ENCODE assay signal across 8 mouse cellular contexts in genomic region chr17:26415355-26415865, GRCm38 (mm10). TPM values are rescaled to one million over a fixed set of nuclear protein-coding genes. Genes with fewer than 3 reads are reported as not detected.
DNase-seq lines count a peak whose midpoint lies in the region; ATAC-seq and TF ChIP-seq lines count a peak whose summit lies in the region.

No protein-coding gene starts in this region.

- peak overlapping the region; percentile 81 for H3K27ac ChIP-seq in forebrain, embryonic 10.5 days
- H3K27ac ChIP-seq in kidney, postnatal 0 days, result peak overlapping the region; percentile 58

- peaks cover 24% of the 10 kb centered on the region for H3K4me1 ChIP-seq in forebrain, embryonic 10.5 days
- H3K4me1 ChIP-seq in kidney, postnatal 0 days (replicated peaks; ENCODE audit: insufficient read depth, low read length), result peaks cover 30% of the 10 kb centered on the region

- DNase-seq in kidney, adult 11 months, result peak; percentile 28
- DNase-seq in kidney, adult 9 months, result no peak
- DNase-seq in MN1 (ENCODE audit: low spot score), result peak; percentile 35
- no peak for DNase-seq in forebrain, embryonic 10.5 days (ENCODE audit: extremely low spot score, low spot score)
- DNase-seq in kidney, postnatal 0 days (ENCODE audit: low spot score), result no peak
- DNase-seq in gastrocnemius, postnatal 25 days, result no peak
- DNase-seq in thymus, postnatal 36 days, result no peak

- ATAC-seq in kidney, postnatal 0 days (replicated peaks; ENCODE audit: low FRiP score, low read depth), result no peak

- no peak for TF ChIP-seq POLR2A in myocyte (IDR thresholded peaks at IDR 0.05; ENCODE audit: insufficient read length, low read depth)

- H3K4me2 ChIP-seq in kidney, postnatal 0 days (ENCODE audit: low read length), result peak overlapping the region; percentile 93
- H3K4me2 ChIP-seq in myocyte (ENCODE audit: low read depth), result peak overlapping the region; percentile 61

- no peaks in the 10 kb centered on the region for H3K79me2 ChIP-seq in myocyte (ENCODE audit: control insufficient read depth, insufficient read depth)

- H3ac ChIP-seq in myocyte (ENCODE audit: control insufficient read depth, insufficient read length), result no peak overlapping the region

- peak overlapping the region; percentile 80 for H3K4me3 ChIP-seq in forebrain, embryonic 10.5 days
- peak overlapping the region; percentile 78 for H3K4me3 ChIP-seq in kidney, postnatal 0 days (replicated peaks; ENCODE audit: low read depth, low read length)
- H3K4me3 ChIP-seq in myocyte, result no peak overlapping the region

- no peak for TF ChIP-seq CTCF in kidney, postnatal 0 days (IDR thresholded peaks at IDR 0.05; ENCODE audit: low read depth)

- peaks cover 85% of the 10 kb centered on the region for H3K27me3 ChIP-seq in forebrain, embryonic 10.5 days (ENCODE audit: poor library complexity, severe bottlenecking)
- no peaks in the 10 kb centered on the region for H3K27me3 ChIP-seq in kidney, postnatal 0 days (ENCODE audit: insufficient read depth, low read length)
- peaks cover 89% of the 10 kb centered on the region for H3K27me3 ChIP-seq in myocyte (ENCODE audit: control insufficient read depth, insufficient read depth, insufficient read length)

- H3K36me3 ChIP-seq in forebrain, embryonic 10.5 days (replicated peaks), result no peaks in the 10 kb centered on the region
- H3K36me3 ChIP-seq in kidney, postnatal 0 days (ENCODE audit: insufficient read depth, low read length), result no peaks in the 10 kb centered on the region
- H3K36me3 ChIP-seq in myocyte (ENCODE audit: control insufficient read depth, insufficient read depth), result no peaks in the 10 kb centered on the region

- H3K9me3 ChIP-seq in forebrain, embryonic 10.5 days, result no peaks in the 10 kb centered on the region
- H3K9me3 ChIP-seq in kidney, postnatal 0 days (replicated peaks; ENCODE audit: low read length), result no peaks in the 10 kb centered on the region

- 2% methylated on average over 27 of the region's 27 CpGs for WGBS in forebrain, embryonic 10.5 days
- 2% methylated on average over 27 of the region's 27 CpGs for WGBS in kidney, postnatal 0 days

- H3K9ac ChIP-seq in kidney, postnatal 0 days (ENCODE audit: low read depth, low read length), result peak overlapping the region; percentile 80

TF ChIP-seq in myocyte, 11 proteins besides CTCF, POLR2A, EP300 and RAD21:
- no peak for TF ChIP-seq REST (IDR thresholded peaks at IDR 0.05; ENCODE audit: insufficient read depth, insufficient read length)
- TF ChIP-seq MAX (IDR thresholded peaks at IDR 0.05; ENCODE audit: low read depth), result no peak
- no peak for TF ChIP-seq SRF (IDR thresholded peaks at IDR 0.05; ENCODE audit: control insufficient read depth, insufficient read length, low read depth)
- no peak for TF ChIP-seq CEBPB (IDR thresholded peaks at IDR 0.05; ENCODE audit: insufficient read depth, poor library complexity, severe bottlenecking)
- no peak for TF ChIP-seq E2F4 (IDR thresholded peaks at IDR 0.05; ENCODE audit: insufficient read depth)
- no peak for TF ChIP-seq TCF12 (IDR thresholded peaks at IDR 0.05; ENCODE audit: insufficient read depth, poor library complexity, severe bottlenecking)
- TF ChIP-seq USF1 (IDR thresholded peaks at IDR 0.05; ENCODE audit: low read depth), result no peak
- TF ChIP-seq MYOD1 (IDR thresholded peaks at IDR 0.05; ENCODE audit: control insufficient read depth in 1 of 3, insufficient read length in 2 of 3, low read depth in 2 of 3), result no peak
- no peak for TF ChIP-seq TCF3 (IDR thresholded peaks at IDR 0.05; ENCODE audit: insufficient read length, low read depth)
- no peak for TF ChIP-seq POLR2AphosphoS2 (IDR thresholded peaks at IDR 0.05; ENCODE audit: insufficient read length, low read depth)
- TF ChIP-seq MYOG (IDR thresholded peaks at IDR 0.05; ENCODE audit: control insufficient read depth in 1 of 3, insufficient read depth in 1 of 3, insufficient read length in 2 of 3, low read depth in 2 of 3), result no peak
TF ChIP-seq in myocyte: peak in this region for 0.

RNA-seq across cellular contexts. Expression of gene Neurl1b, which starts 0.8 kb away (rescaled TPM):
- 0.09 and 0.10 TPM in 2 replicates for polyA plus RNA-seq in forebrain, embryonic 10.5 days (2016; fragmentation: Nextera tagmentation; extraction: Ambion mirVana)
- polyA plus RNA-seq in kidney, postnatal 0 days (2015; fragmentation: Nextera tagmentation; extraction: Ambion mirVana), result 1.6 and 2.1 TPM in 2 replicates
- 0.55 TPM for polyA plus RNA-seq in myocyte (2012; fragmentation: generic; extraction: Trizol)
- 1 to 10 TPM; 2.6 to 4.1 TPM for total RNA-seq in gastrocnemius, postnatal 25 days (2021)

Comparison
In these comparisons a context has a peak if more than half of its experiments do, and no peak if none do; other contexts are left out.
1. DNase-seq: peak in kidney, adult 11 months (single experiment) and MN1 (single experiment); none in kidney, adult 9 months (single experiment), forebrain, embryonic 10.5 days (single experiment), kidney, postnatal 0 days (single experiment), gastrocnemius, postnatal 25 days (single experiment) and thymus, postnatal 36 days (0 of 2).